Mouse (Mus musculus) fat pad, adult 2 months (tissue): ENCODE data around the gene Dtd1.

Experiments
- DNase-seq: peaks from one replicate; pipeline ENCODE4 v3.0.0-alpha.2; 2011; ENCODE audit warnings: low read depth, low spot score; ENCODE audit errors: extremely low read depth

Gene Dtd1

DNA sequence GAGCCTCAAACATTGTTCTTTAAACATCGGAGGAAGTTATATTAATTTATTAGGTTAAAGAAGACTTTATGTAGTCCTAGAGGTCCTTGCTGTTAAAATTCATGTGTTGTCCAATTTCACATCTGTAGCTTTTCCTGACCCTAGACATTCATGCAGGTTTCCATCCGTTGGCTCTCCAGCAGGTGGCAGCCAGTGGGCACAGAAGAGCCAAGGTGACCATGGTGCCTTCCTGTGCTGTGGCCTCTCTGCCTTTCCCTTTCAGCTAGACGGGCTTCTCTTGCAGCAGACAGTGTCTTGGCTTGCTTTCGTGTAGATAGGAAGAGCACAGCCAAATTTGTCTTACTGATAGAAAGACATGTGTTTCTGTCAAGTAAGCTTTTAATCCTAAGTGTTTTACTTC lies 39.0 kb downstream of the Dtd1 start:
- DNase-seq = no peak

DNA sequence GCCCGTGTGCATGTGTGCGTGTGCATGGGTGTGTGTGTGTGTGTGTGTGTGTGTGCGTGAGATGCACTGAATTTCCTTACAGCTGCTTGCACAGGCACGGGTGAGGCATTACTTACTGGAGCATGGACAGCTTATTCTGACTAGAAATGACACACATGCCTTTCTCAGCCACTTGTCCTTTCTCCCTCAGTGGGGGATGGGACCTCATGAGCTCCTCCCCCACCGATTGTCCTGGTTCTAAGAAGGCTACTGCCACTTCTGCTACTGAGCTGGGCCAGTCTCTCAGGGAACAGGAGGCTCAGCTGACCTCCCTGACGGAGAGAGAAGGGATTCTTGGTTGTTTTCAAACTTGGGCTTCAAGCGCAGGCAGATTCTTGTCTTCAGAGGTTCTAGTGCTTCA lies 40.4 kb downstream of the Dtd1 start:
- DNase-seq = no peak

DNA sequence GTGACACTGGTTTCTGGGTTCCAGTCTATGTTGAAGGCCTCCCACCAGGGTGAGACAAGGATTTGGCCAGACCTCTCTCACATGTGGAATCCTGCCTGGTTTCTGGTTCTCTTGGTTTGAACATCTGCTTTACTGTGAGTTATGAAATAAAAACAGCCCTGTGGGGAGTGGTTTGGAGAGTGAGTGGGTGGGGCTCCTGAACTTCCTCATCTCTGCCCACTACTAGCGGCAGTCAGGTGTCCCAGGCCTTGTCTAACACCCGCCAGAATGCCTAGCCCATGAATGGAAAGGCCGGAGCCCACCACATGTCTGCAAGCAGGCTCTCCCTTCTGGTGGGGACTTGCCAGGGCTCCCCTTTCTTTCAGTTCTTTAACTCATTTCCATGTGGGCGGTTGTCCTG lies 42.3 kb downstream of the Dtd1 start:
- no peak for DNase-seq

DNA sequence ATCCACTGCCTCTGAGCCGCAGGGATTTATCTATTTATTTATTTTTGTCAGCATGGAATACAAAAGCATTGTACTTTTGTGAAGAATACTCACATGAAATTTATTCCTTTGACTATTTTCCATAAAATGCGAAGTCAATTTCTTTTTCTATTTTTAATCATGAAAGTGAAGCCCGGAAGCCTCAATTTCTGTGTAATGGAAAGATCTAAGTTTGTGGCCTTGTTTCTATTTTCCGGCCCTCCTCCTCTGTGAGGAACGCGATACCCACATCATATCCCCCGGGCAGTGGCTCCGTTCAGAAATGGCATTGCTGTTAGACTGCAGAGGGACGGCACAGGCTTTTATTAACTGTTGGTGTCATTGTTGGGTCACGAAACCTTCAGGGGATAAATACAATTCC lies 46.7 kb downstream of the Dtd1 start:
- DNase-seq = no peak

DNA sequence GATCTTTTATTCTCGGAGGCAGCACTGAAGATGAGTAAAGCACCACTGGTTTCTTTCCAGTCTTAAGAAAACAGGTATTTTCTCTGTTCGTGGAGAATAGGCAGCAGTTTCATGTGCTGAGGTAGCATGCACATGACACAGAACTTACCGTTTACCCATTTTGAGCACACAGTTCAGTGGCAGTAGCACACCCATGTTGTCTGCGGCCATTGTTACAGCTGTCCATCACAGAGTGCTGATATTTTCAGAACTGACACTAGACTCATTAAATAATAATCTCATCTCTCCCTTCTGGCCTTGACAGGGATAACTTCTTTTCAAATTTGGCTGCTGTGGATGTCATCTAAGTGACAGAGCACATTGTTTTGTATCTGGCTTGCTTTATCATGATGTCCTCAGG lies 47.5 kb downstream of the Dtd1 start:
- DNase-seq = no peak

DNA sequence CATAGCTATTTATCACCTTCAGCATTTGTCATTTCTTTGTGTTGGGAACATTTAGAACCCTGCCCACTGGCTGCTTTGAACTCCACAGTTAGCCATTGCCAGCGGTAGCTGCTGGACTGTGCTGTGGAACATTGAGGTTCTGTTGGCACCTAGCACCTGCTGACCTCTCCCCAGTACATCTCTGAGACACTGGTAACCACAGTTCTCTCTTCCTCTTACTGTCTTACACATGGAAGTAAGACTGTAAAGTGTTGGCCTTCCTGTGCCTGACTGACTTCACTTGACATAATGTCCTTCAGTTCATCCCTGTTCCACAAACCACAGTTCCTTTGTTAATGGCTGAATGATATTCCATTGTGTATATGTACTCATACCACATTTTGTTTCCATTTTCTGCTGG lies 50.3 kb downstream of the Dtd1 start:
- DNase-seq = no peak

DNA sequence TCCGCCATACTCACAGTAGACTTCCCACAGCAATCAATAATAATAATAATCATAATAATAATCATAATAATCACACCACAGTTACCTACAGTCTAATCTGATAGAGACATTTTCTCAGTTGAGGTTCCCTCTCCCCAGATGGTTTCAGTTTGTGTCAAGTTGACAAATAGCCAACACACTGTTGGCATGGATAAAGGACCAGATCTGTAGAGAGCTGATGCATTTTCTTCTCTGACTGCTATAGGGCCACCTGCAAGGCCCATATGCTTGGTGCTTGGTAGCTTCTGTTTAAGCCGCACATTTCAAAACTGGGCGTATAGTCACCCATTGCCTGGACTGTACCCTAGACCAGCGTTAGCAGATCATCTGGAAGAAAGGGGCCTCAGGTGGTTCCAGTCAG lies 53.1 kb downstream of the Dtd1 start:
- no peak for DNase-seq

DNA sequence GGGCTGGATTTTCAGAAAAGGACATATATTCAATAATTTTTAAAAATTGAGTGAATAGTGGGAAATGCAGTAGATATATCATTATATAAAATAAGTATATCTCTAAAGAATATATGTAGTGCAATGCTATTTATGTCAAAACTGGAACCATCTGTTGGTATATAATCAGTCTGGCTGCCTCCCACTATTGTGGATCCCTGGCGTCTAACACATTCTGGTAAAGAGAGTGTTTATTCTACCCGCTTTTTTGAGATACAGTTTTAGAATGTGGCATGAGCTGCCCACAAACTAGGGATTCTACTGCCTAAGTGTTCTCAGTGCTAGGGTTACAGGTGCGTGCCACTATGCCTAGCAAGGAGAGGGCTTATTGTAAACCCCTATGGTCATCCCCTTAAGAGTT lies 55.6 kb downstream of the Dtd1 start:
- DNase-seq = no peak

DNA sequence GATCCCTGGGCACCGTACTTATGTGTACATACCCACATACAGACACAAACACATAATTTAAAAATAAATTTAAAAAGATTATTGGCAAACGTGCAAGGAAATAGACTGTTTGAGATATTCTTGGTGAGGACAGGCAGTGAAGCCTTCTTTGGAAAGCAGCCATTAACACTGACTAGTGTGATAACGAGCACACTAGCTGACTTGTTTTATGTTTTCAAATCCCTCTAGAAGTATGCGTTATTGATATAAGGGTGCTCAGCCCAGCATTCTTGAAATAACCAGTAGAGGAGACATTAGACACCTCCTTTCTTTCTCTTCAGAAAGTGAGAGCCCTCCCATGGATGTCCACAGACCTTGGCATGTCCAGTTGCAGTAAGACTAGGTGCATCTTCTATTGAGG lies 68.8 kb downstream of the Dtd1 start:
- DNase-seq = no peak

DNA sequence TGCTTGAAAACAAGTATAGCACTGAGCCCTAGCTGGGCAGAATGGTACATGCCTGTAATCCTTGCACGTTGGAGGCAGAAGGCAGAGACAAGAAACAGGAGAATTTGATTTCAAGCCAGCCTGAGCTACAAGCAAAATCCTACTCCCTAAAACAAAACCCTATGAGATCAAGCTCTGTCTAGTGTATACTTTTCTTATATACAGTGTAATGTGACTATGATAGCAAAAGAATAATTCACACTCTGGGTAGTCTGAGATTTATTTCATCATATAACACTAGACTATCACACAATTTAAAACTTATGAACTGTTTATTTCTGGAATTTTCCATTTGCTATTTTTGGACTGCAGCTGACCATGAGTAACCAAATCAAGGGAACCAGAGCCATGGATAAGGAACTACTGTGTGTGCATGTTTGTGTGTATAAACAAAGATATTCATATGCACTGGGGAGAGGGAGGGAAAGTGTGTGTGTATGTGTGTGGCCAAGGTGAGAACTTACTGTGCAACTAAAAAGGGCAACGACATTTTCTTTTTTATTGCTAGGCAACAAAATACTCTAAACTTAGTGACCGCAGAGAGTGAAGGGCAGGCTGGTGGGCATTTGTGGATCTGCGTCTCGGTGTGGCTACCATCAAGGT lies 70.7 kb downstream of the Dtd1 start:
- no peak for DNase-seq

DNA sequence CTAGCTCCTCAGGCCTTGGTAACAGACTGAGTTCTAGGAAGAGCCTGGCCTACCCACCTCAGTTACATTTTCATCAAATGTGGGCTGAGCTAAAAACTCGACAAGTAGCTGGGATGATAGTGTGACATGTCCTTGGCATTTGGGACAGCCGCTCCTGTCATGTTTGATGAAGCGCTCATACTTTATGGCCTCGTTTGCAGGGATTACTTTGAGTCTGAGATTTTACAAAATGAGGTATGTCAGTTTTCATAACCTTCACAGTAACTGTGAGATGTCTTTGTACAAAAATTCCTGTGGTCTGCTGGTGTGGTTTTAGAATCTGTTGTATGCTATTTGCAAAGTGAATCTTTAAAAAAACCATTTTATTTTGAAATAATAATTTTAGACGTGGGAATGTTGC lies 72.7 kb downstream of the Dtd1 start:
- DNase-seq = no peak

DNA sequence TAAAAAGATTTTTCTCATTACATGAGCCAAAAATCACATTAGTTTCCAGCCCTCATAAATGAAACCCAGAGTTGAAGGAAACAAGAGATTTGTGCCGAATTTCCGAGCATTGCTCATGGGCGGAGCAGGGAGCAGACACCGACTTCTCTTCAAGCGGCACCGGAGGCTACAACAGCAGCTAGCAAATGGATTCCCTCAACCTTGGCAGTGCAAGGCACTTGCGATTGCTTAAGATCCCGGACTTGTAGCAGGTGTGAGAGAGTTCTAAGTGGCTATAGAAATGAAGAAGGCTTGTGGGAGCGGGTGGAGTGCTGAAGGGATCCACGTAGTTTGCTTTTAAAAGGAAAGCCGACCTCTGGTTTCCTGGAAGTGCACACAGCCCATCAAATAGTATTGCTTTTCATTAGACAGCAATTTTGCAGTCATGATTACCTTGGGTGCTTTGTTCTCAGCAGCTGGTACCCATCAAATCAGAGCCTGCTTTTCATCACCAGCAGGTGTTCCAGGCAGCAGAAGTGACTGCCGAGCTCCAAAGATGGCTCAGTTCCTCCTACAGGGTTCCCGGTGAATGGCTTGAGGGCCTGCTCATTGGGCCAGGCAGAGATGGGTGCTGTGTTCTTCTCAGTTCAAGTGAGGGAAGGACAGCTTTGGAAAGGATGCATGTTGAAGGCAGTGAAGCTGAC lies 77.0 kb downstream of the Dtd1 start:
- DNase-seq = no peak

DNA sequence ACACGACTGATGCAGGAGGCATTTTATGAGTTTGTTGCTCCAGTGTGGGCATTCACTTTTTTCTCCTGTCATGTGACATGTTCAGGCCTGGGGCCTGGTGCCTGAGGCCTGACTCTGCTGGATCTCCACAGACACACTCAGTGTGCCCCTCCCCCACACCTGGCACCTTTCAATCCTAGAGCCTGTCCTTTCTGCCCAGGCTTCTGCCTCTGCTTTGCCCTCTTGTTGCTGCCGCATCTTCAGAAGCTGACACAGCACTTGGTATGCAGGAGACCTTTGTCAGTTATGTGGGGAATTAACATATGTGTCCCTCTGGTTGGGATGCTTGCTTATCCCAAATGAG lies 77.5 kb downstream of the Dtd1 start:
- no peak for DNase-seq

DNA sequence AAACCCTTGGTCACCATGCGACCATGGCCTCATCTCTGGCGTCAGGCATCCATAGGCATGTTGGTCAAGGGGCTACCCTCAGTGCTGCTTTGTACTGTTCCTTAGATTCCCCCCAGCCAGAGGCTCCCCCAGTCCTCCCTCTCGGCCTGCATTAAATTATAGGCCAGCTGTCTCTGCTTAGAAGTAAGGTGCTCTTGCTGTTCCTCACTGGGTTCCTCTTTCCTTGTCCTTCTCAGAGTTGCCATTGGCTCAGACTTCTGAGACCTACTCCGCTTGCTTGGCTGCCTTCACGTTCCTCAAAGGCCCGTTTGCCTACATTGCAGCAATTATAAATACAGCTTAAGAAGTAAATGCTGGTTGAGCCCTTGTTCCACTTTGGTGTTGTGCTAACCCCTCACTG lies 79.1 kb downstream of the Dtd1 start:
- no peak for DNase-seq

DNA sequence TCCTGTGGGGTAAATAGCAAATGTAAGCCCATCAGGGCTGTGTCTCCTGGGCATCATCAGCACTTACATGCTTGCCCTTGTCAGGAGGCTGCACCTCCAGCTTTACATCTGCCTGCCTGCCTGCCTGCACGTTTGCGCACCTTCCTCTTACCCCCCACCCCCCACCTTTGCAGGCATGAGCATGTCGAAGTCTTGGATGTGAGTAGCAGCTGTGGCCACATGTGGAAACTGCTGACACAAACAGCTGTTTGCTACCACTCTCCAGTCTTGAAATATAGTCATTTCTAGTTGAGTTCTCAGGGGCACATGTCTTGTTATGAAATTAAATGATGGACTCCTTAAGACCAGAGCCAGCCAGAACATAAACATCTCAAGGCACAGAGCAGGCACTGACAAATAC lies 79.7 kb downstream of the Dtd1 start:
- DNase-seq = no peak

DNA sequence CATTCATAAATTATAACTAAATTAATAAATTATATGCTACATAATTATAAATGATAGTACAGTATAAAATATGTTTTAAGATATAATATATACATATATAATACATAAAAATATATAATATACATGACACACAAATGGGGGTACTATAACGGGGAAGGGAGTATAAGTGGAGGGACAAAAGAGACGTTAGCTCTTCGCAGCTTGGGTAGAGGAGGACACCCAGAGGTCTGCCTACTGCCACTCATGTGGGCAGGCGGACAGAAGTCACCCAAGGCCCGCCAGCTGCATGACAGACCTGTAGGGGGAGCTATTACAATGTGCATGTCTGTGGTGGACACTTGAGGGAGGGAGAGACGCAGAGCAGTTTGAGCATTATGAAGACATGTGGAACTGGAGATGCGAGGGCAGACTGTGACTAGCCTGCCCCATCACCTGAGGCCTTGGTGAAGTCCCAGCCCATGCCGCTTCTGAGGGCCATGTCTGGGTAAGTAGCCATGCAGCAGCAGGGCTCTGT lies 92.6 kb downstream of the Dtd1 start:
- DNase-seq = no peak

DNA sequence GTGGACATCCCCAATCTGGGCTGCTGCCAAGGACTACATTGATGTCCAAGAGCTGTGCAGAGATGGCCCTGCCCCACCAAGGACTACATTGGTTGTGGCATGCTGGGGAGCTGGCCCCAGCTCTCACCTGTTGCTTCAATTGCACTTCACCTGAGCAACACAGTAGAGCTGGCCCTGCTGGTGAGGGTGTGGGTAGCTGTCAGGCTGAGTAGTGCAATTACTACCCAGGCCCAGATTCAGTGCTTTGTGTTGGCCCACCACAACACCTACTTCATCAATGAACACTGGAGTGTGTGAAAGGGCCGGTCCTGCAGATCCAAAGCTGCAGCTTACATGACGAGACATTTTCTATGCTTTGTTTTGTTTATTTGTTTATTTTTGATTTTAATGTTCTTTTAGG lies 93.1 kb downstream of the Dtd1 start:
- DNase-seq = no peak

DNA sequence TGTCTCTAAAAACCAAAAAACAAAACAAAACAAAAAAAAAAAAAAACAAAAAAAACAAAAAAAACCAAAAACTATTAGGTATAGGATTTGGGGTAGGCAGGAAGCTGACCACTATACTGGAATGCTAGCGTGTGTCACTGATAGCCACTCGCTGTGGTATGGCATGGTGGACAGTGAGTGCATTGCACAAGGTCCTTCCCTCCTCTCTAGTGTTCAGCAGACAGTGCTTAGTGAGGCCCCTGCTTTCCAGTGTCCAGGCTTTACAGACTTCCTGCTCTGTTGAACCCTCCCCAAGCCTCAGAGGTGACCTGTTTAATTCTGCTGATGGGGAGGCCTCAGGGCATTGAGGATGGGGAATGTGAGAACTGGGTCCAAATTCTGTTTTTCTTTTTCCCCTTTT lies 95.2 kb downstream of the Dtd1 start:
- no peak for DNase-seq

DNA sequence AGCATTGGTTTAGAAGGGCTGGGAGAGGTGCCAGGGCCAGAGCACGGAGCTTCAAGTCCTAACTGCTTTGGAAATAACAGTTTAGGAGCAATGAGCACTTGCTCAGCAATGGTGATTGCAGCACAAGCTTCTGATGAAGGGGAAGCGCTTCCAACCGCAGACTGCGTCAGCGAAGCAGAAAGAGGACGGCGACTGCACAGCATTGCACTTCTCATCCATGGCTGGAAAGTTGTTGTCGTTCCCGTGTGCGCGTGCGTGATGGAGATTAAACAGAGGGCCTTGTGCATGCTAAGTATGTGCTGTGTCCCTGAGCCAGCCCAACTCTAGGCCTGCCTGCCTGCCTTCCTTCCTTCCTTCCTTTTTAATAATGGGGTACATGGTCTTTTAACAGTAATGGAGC lies 98.3 kb downstream of the Dtd1 start:
- no peak for DNase-seq

DNA sequence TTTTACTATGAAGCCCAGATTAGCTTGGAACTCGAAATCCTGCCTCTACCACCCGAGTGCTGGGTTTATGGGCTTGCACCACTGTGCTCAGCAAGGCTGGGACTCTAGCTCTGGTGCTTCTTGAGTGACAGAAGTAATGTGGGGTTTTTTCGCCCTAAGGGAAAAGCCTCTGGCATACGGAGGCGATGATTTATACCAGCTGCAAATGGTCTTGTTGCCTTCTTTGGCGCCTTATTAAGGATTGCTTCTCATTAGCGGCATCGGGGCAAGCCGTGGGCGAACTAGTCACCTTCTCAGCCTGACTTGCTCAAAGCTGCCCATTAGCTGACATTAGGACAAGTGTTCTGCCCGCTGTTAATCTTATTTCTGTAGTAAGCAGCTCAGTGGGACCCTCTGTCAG lies 100.9 kb downstream of the Dtd1 start:
- no peak for DNase-seq

DNA sequence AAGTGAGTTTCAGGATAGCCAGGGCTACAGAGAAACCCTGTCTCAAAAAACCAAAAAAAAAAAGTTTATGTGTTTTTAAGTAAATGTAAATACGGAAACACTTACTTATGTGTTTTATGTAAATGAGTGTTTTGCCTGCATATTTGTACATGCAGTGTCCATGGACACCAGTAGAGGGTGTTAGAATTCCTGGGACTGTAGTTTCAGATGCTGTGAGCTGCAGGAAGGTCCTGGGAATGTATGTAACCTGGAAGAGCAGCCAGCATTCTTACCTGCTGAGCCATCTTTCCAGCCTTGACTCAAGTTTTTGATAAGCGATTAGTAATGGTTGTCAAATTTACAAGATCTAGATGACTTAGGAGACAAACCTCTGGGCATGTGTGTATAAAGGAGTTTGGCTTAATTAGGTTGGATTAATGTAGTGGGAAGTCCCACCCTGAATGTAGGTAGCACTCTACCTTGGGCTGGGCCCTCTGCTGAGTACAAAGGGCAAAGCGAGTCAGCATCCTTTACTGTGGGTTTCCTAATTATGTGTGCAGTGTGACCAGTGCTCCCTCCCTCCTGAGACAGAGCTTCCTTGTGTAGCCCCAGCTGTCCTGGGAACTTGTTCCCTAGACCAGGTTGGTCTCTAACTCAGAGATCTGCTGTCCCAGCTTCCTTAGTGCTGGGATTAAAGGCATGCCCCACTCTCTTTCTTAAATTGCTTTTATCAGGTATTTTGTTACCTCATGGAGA lies 101.9 kb downstream of the Dtd1 start:
- DNase-seq = no peak

DNA sequence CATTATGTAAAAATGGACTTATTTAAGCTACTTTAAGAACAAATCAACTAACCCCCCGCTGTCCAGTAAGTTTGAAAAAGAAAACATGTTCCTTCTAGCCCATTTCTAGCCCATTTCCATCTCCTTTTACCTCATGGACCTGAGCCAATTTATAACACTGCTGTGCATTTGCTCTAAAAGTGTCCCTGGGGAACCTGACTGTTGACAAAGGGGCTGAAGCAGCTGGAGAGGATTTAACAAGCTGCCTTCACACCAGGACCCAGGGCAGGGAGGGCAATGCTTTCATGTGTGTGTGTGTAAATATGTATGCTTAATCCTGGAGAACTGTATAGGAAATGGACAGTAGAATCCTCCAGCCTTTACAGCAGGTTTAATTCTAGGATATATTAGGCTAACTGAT lies 109.6 kb downstream of the Dtd1 start:
- no peak for DNase-seq
